Mouse (Mus musculus): ENCODE results near the gene Stx4a. TPM values are rescaled to one million over a fixed set of nuclear protein-coding genes. Genes with fewer than 3 reads are reported as not detected.
"Not testable (repeated sequence)": the region's sequence is repeated elsewhere in the genome, so short reads cannot be mapped to it uniquely, and the experiment has no call there.

Gene Stx4a
- polyA plus RNA-seq (2016; fragmentation: Nextera tagmentation; extraction: Ambion mirVana): 22.5 and 29.3 TPM in 2 replicates

DNA sequence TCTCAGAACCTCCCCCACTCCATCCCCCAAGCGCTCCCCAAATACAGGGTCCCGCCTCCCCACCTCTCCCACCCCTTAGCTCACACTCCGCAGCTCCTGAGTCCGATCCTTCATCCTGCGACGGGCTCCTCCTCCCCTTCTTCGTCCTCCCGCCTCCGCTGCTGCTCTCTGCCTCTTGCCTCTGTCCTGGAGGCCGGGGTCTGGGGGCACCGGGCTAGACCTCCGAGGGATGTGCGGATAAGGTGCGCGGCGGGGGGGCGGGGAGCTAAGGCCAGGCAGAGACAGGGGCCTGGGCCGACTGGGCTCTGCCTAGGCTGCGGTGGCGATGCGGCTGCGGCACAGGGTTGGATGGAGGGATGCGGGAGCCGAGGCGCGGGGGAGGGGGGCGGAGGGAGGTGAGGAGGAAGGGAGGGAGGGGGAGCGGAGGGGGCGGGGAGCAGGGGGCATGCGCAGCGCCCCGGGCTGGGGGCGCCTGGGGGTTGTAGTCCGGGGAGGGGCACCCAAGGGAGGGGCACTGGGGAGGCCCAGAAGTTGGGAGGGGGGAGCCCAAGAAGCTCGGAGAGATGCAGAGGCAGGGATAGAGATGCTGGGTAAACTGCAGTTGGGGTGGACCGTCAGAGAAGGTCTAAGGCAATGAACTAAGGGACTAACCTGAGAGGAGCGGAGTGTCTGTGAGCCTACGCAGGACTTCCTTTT lies at the start of gene Stx4a, which contains the start of gene Stx1b:
Gene Stx4a, plus strand, starts transcription at position 119 of the 696 bp plus-strand sequence.
Gene Stx1b, minus strand, starts transcription at position 374 of the 696 bp plus-strand sequence.
- peak within 1 kb of the TSS; percentile 93 for H3K27ac ChIP-seq (replicated peaks)
- no peaks in the 10 kb centered on the region for H3K9me3 ChIP-seq
- peaks cover 46% of the 10 kb centered on the region for H3K4me1 ChIP-seq
- H3K4me3 ChIP-seq: peak within 1 kb of the TSS; percentile 89
- no peaks in the 10 kb centered on the region for H3K36me3 ChIP-seq (replicated peaks)
- DNase-seq (ENCODE audit: low spot score): peak; percentile 84
- no peaks in the 10 kb centered on the region for H3K27me3 ChIP-seq (replicated peaks; ENCODE audit: low read depth, poor library complexity, severe bottlenecking)
- WGBS: 3% methylated on average over 36 of the region's 38 CpGs

DNA sequence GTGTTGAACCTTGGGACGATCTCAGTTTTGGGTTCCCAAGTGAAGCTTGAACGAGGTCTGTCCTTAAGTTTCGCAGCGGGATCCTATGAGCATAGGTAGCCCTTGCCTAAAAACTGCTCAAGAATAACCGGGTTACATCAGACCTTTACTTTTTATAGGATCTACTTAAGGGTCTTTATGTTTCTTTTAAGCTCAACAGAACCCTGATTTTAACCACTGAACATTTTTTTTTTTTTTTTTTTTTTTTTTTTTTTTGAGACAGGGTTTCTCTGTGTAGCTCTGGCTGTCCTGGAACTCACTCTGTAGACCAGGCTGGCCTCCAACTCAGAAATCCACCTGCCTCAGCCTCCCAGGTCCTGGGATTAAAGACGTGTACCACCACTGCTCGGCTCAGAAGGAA lies 48.3 kb upstream of the Stx4a start:
- Histone ChIP-seq H3K4me1 (peaks cover 30% of the 10 kb centered on the region), H3K36me3 (replicated peaks) (peaks cover 26% of the 10 kb centered on the region), H3K4me3 (peak overlapping the region; percentile 92), H3K27ac (replicated peaks) (peak overlapping the region; percentile 99)
- not testable (repeated sequence) for H3K9me3 ChIP-seq; DNase-seq (ENCODE audit: low spot score); H3K27me3 ChIP-seq (replicated peaks; ENCODE audit: low read depth, poor library complexity, severe bottlenecking)
- WGBS: 82% methylated on average over 7 of the region's 7 CpGs

GRCm38 (mm10) chr7:127776426-127776825 lies 47.7 kb upstream of the Stx4a start, which contains the start of gene Setd1a:
Setd1a (plus strand) TSS chr7:127776670.
- Histone ChIP-seq H3K27ac (replicated peaks) (peak within 1 kb of the TSS; percentile 99), H3K36me3 (replicated peaks) (peaks cover 32% of the 10 kb centered on the region), H3K27me3 (replicated peaks; ENCODE audit: low read depth, poor library complexity, severe bottlenecking) (no peaks in the 10 kb centered on the region), H3K9me3 (no peaks in the 10 kb centered on the region), H3K4me1 (peaks cover 25% of the 10 kb centered on the region), H3K4me3 (peak within 1 kb of the TSS; percentile 92)
- DNase-seq (ENCODE audit: low spot score): peak; percentile 87
- under 1% methylated on average over 23 of the region's 23 CpGs for WGBS

GRCm38 (mm10) chr7:127776878-127777473 lies 47.1 kb upstream of the Stx4a start:
- DNase-seq (ENCODE audit: low spot score): peak; percentile 96
- Histone ChIP-seq H3K4me3 (peak overlapping the region; percentile 92), H3K27me3 (replicated peaks; ENCODE audit: low read depth, poor library complexity, severe bottlenecking) (no peaks in the 10 kb centered on the region), H3K36me3 (replicated peaks) (peaks cover 37% of the 10 kb centered on the region), H3K4me1 (peaks cover 24% of the 10 kb centered on the region), H3K27ac (replicated peaks) (peak overlapping the region; percentile 99), H3K9me3 (no peaks in the 10 kb centered on the region)
- WGBS: under 1% methylated on average over 69 of the region's 70 CpGs

DNA sequence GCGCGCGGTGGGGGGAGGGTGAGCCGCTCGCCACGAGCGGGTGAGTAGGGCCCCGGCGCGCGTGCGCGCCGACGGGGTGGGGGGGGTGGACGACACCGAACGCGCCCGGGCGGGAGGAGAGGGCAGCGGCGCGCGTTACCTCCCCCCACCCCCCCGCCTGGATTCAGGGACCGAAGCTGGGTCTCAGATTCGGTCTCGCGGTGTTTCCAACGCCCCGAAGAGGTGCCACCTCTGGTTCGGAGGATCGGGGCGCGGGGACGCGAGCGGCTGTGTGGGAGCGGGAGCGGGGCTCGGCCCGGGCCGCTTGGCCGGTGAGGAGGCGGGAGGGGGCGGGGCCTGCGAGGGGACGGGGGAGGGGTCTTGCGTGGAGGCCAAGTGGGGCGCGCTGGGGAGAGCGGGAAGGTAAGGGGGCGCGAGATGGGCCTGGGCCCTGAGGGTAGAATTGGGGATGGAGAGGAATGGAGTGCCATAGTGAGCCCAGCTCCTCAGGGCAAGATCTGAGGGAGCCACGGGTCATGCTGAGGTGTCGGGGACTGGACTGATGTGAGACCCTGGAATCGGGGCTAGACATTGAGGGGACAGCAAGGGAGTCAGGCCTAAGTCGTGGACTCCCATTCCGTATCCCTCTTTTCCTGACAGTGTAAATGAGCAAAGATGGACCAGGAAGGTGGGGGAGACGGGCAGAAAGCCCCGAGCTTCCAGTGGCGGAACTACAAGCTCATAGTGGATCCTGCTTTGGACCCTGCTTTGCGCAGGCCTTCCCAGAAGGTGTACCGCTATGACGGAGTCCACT lies 46.4 kb upstream of the Stx4a start:
- Histone ChIP-seq H3K4me1 (peaks cover 24% of the 10 kb centered on the region), H3K4me3 (peak overlapping the region; percentile 92), H3K36me3 (replicated peaks) (peaks cover 44% of the 10 kb centered on the region), H3K27me3 (replicated peaks; ENCODE audit: low read depth, poor library complexity, severe bottlenecking) (no peaks in the 10 kb centered on the region), H3K27ac (replicated peaks) (peak overlapping the region; percentile 99), H3K9me3 (no peaks in the 10 kb centered on the region)
- peak; percentile 87 for DNase-seq (ENCODE audit: low spot score)
- 2% methylated on average over 66 of the region's 66 CpGs for WGBS

GRCm38 (mm10) chr7:127778350-127778749 lies 45.7 kb upstream of the Stx4a start:
- DNase-seq (ENCODE audit: low spot score): no peak
- Histone ChIP-seq H3K4me1 (peaks cover 24% of the 10 kb centered on the region), H3K36me3 (replicated peaks) (peaks cover 51% of the 10 kb centered on the region), H3K4me3 (peak overlapping the region; percentile 92), H3K27me3 (replicated peaks; ENCODE audit: low read depth, poor library complexity, severe bottlenecking) (no peaks in the 10 kb centered on the region), H3K9me3 (no peaks in the 10 kb centered on the region), H3K27ac (replicated peaks) (peak overlapping the region; percentile 99)
- 77% methylated on average over 4 of the region's 4 CpGs for WGBS

GRCm38 (mm10) chr7:127785308-127785707 lies 38.8 kb upstream of the Stx4a start, which contains the start of gene Gm49388:
Gm49388 (plus strand) TSS chr7:127785608.
- WGBS: 95% methylated on average over 7 of the region's 7 CpGs
- Histone ChIP-seq H3K27me3 (replicated peaks; ENCODE audit: low read depth, poor library complexity, severe bottlenecking) (no peaks in the 10 kb centered on the region), H3K4me3 (no peak within 1 kb of the TSS), H3K9me3 (no peaks in the 10 kb centered on the region), H3K4me1 (no peaks in the 10 kb centered on the region), H3K27ac (replicated peaks) (no peak within 1 kb of the TSS), H3K36me3 (replicated peaks) (peaks cover 100% of the 10 kb centered on the region)
- DNase-seq (ENCODE audit: low spot score): no peak

DNA sequence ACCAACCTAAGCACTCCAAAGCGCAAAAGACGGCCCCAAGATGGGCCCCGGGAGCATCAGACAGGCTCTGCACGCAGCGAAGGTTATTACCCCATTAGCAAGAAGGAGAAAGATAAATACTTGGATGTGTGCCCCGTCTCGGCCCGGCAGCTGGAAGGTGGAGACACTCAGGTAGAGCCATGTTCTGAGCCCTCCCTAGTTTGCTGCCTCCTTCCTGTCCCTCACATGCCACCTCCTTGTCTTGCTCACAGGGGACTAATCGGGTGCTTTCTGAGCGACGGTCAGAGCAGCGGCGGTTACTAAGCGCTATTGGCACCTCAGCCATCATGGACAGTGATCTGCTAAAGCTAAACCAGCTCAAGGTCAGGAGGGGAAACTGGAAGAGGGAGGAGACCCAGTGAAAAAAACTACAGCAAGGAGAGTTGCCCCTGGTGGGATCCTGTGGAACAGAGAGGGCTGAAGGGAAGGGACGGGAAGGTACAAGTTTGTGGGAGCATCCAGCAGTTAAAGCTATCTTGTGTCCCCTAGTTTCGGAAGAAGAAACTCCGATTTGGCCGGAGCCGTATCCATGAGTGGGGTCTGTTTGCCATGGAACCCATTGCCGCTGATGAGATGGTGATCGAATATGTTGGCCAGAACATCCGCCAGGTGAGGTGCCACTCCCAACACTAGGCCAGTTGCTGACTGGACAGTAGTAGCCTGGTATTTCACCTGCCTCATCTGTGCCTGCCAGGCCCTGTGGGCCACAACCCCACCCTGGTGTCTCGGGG lies 26.8 kb upstream of the Stx4a start:
- Histone ChIP-seq H3K27me3 (replicated peaks; ENCODE audit: low read depth, poor library complexity, severe bottlenecking) (no peaks in the 10 kb centered on the region), H3K4me1 (peaks cover 9% of the 10 kb centered on the region), H3K4me3 (no peak overlapping the region), H3K27ac (replicated peaks) (no peak overlapping the region), H3K9me3 (no peaks in the 10 kb centered on the region), H3K36me3 (replicated peaks) (peaks cover 98% of the 10 kb centered on the region)
- DNase-seq (ENCODE audit: low spot score): no peak
- WGBS: 94% methylated on average over 23 of the region's 23 CpGs

DNA sequence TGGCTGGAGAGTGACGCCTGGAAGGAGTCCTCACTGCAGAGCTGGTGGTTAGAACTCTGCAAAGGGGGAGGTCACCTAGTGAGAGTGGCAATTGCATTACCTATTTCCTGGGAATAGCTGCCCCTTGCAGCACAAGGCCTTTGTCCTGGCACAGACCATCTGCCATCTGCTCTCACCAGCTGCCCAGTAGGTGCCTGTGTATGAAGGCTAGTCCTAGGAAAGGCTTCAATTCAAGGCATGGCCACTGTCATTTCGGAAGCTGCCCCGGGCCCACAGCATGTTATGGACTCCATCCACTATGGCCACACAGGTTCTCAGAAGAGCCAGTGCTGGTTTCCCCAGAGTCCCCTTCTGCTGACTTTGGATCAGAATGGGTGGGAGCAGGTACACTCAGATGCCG lies 25.5 kb upstream of the Stx4a start:
- Histone ChIP-seq H3K27me3 (replicated peaks; ENCODE audit: low read depth, poor library complexity, severe bottlenecking) (no peaks in the 10 kb centered on the region), H3K9me3 (no peaks in the 10 kb centered on the region), H3K27ac (replicated peaks) (no peak overlapping the region), H3K36me3 (replicated peaks) (peaks cover 98% of the 10 kb centered on the region), H3K4me3 (0 out of 2 replicates have a peak overlapping the region, but pooled peaks have one; percentile 4), H3K4me1 (peaks cover 9% of the 10 kb centered on the region)
- no peak for DNase-seq (ENCODE audit: low spot score)
- WGBS: 93% methylated on average over 4 of the region's 4 CpGs

GRCm38 (mm10) chr7:127799211-127799610 lies 24.9 kb upstream of the Stx4a start:
- Histone ChIP-seq H3K36me3 (replicated peaks) (peaks cover 98% of the 10 kb centered on the region), H3K27me3 (replicated peaks; ENCODE audit: low read depth, poor library complexity, severe bottlenecking) (no peaks in the 10 kb centered on the region), H3K9me3 (no peaks in the 10 kb centered on the region), H3K27ac (replicated peaks) (no peak overlapping the region), H3K4me3 (0 out of 2 replicates have a peak overlapping the region, but pooled peaks have one; percentile 4), H3K4me1 (peaks cover 9% of the 10 kb centered on the region)
- 91% methylated on average over 13 of the region's 13 CpGs for WGBS
- DNase-seq (ENCODE audit: low spot score): no peak

GRCm38 (mm10) chr7:127799738-127800137 lies 24.4 kb upstream of the Stx4a start:
- Histone ChIP-seq H3K27me3 (replicated peaks; ENCODE audit: low read depth, poor library complexity, severe bottlenecking) (no peaks in the 10 kb centered on the region), H3K9me3 (no peaks in the 10 kb centered on the region), H3K4me1 (peaks cover 9% of the 10 kb centered on the region), H3K27ac (replicated peaks) (no peak overlapping the region), H3K36me3 (replicated peaks) (peaks cover 96% of the 10 kb centered on the region), H3K4me3 (no peak overlapping the region)
- 89% methylated on average over 1 of the region's 1 CpGs for WGBS
- DNase-seq (ENCODE audit: low spot score): no peak

Data from embryonic facial prominence, embryonic 10.5 days (tissue).